Mouse (Mus musculus) megakaryocyte, embryonic 14.5 days (primary cell): ENCODE results near the gene Pkd1l1. TPM values are rescaled to one million over a fixed set of nuclear protein-coding genes. Genes with fewer than 3 reads are reported as not detected.

ENCODE experiments used
- H3K27me3 ChIP-seq: replicated peaks from 2 replicates; pipeline ENCODE3; 2012; ENCODE audit warnings: inconsistent platforms
- H3K36me3 ChIP-seq: replicated peaks from 2 replicates; pipeline ENCODE3; 2012; ENCODE audit warnings: low read length, inconsistent platforms, mixed read lengths
- H3K4me1 ChIP-seq: 2 replicates; pipeline ENCODE4 v1.6.1; 2012; ENCODE audit warnings: inconsistent platforms
- H3K4me3 ChIP-seq: replicated peaks from 2 replicates; pipeline ENCODE3; 2012; ENCODE audit warnings: moderate library complexity, mild to moderate bottlenecking, inconsistent platforms
- H3K9me3 ChIP-seq: 2 replicates; pipeline ENCODE4 v1.6.1; 2012; ENCODE audit warnings: inconsistent platforms
- FLI1 ChIP-seq: IDR thresholded peaks from 2 replicates; pipeline ENCODE4 v1.6.1; 2012; ENCODE audit warnings: low read length, inconsistent platforms, mixed read lengths
- GATA1 ChIP-seq: IDR thresholded peaks from 3 replicates; pipeline ENCODE4 v1.6.1; 2012; ENCODE audit warnings: mixed read lengths, low read length, inconsistent platforms, borderline replicate concordance
- polyA plus RNA-seq: library from polyadenylated mRNA; stranded (reverse); fragments of >175 nt; gene quantifications from 2 replicates; pipeline ENCODE4 v1.2.3, GENCODE M21; 2012; ENCODE audit warnings: low replicate concordance; ENCODE audit not compliant: insufficient read depth

Pkd1l1 gene
- polyA plus RNA-seq, 1 experiment: not detected

- Histone ChIP-seq H3K9me3 (no peaks in the 10 kb centered on the region), H3K27me3 (peaks cover 2% of the 10 kb centered on the region)
- TF ChIP-seq FLI1: no peak
- no peak for TF ChIP-seq GATA1
Observed at GRCm38 (mm10) chr11:8948871-8949270, 24.2 kb downstream of the Pkd1l1 start.

GRCm38 (mm10) chr11:8944114-8944513, 29.0 kb downstream of the Pkd1l1 start:
- H3K4me3 ChIP-seq: no peak overlapping the region
- no peak for TF ChIP-seq GATA1
- TF ChIP-seq FLI1: no peak

More at GRCm38 (mm10) chr11:8948871-8949270, 24.2 kb downstream of the Pkd1l1 start:
- Histone ChIP-seq H3K4me3 (no peak overlapping the region), H3K36me3 (no peaks in the 10 kb centered on the region), H3K4me1 (peaks cover 6% of the 10 kb centered on the region)

GRCm38 (mm10) chr11:8942446-8942845, 30.6 kb downstream of the Pkd1l1 start:
- H3K27me3 ChIP-seq: no peaks in the 10 kb centered on the region

More at GRCm38 (mm10) chr11:8944114-8944513, 29.0 kb downstream of the Pkd1l1 start:
- Histone ChIP-seq H3K27me3 (no peaks in the 10 kb centered on the region), H3K9me3 (no peaks in the 10 kb centered on the region), H3K4me1 (peaks cover 6% of the 10 kb centered on the region), H3K36me3 (no peaks in the 10 kb centered on the region)

GRCm38 (mm10) chr11:8936431-8937110, 36.5 kb downstream of the Pkd1l1 start:
- H3K36me3 ChIP-seq: no peaks in the 10 kb centered on the region
- H3K4me3 ChIP-seq: no peak overlapping the region
- H3K4me1 ChIP-seq: no peaks in the 10 kb centered on the region
- H3K27me3 ChIP-seq: no peaks in the 10 kb centered on the region
- no peaks in the 10 kb centered on the region for H3K9me3 ChIP-seq
- TF ChIP-seq GATA1 (no peak), FLI1 (no peak)

More at GRCm38 (mm10) chr11:8942446-8942845, 30.6 kb downstream of the Pkd1l1 start:
- TF ChIP-seq FLI1 (no peak), GATA1 (no peak)
- no peaks in the 10 kb centered on the region for H3K4me1 ChIP-seq
- no peak overlapping the region for H3K4me3 ChIP-seq
- H3K9me3 ChIP-seq: no peaks in the 10 kb centered on the region
- no peaks in the 10 kb centered on the region for H3K36me3 ChIP-seq

- H3K36me3 ChIP-seq: no peaks in the 10 kb centered on the region
- TF ChIP-seq GATA1 (no peak), FLI1 (no peak)
- H3K9me3 ChIP-seq: no peaks in the 10 kb centered on the region
- H3K27me3 ChIP-seq: no peaks in the 10 kb centered on the region
- no peaks in the 10 kb centered on the region for H3K4me1 ChIP-seq
- H3K4me3 ChIP-seq: no peak overlapping the region
Observed at GRCm38 (mm10) chr11:8916081-8916671, 56.9 kb downstream of the Pkd1l1 start.

- Histone ChIP-seq H3K27me3 (peaks cover 1% of the 10 kb centered on the region), H3K9me3 (no peaks in the 10 kb centered on the region), H3K4me3 (no peak overlapping the region), H3K4me1 (no peaks in the 10 kb centered on the region), H3K36me3 (no peaks in the 10 kb centered on the region)
- no peak for TF ChIP-seq GATA1
Observed at GRCm38 (mm10) chr11:8882793-8883192, 90.3 kb downstream of the Pkd1l1 start.

- Histone ChIP-seq H3K4me3 (no peak overlapping the region), H3K4me1 (no peaks in the 10 kb centered on the region), H3K27me3 (peaks cover 1% of the 10 kb centered on the region), H3K36me3 (no peaks in the 10 kb centered on the region), H3K9me3 (no peaks in the 10 kb centered on the region)
- no peak for TF ChIP-seq FLI1
- TF ChIP-seq GATA1: no peak
Observed at GRCm38 (mm10) chr11:8881521-8881920, 91.5 kb downstream of the Pkd1l1 start.

- H3K4me1 ChIP-seq: no peaks in the 10 kb centered on the region
- no peaks in the 10 kb centered on the region for H3K36me3 ChIP-seq
- no peak for TF ChIP-seq FLI1
- no peak for TF ChIP-seq GATA1
- H3K27me3 ChIP-seq: no peaks in the 10 kb centered on the region
- H3K4me3 ChIP-seq: no peak overlapping the region
- no peaks in the 10 kb centered on the region for H3K9me3 ChIP-seq
Observed at GRCm38 (mm10) chr11:8870115-8870514, 103.0 kb downstream of the Pkd1l1 start.

GRCm38 (mm10) chr11:8866021-8866420, 107.0 kb downstream of the Pkd1l1 start:
- TF ChIP-seq FLI1 (no peak), GATA1 (no peak)
- H3K36me3 ChIP-seq: no peaks in the 10 kb centered on the region
- no peaks in the 10 kb centered on the region for H3K9me3 ChIP-seq
- peaks cover 2% of the 10 kb centered on the region for H3K27me3 ChIP-seq
- H3K4me3 ChIP-seq: no peak overlapping the region
- no peaks in the 10 kb centered on the region for H3K4me1 ChIP-seq

- Histone ChIP-seq H3K36me3 (no peaks in the 10 kb centered on the region), H3K4me3 (no peak overlapping the region), H3K9me3 (no peaks in the 10 kb centered on the region), H3K4me1 (no peaks in the 10 kb centered on the region), H3K27me3 (peaks cover 2% of the 10 kb centered on the region)
- TF ChIP-seq FLI1: no peak
- no peak for TF ChIP-seq GATA1
Observed at GRCm38 (mm10) chr11:8863955-8864675, 109.0 kb downstream of the Pkd1l1 start.
